Mouse (Mus musculus) granulocyte monocyte progenitor cell, adult 5-6 weeks (primary cell): ENCODE measurements around the gene Tent5c. TPM values are rescaled to one million over a fixed set of nuclear protein-coding genes. Genes with fewer than 3 reads are reported as not detected.

Experiments
- ATAC-seq: replicated peaks from 2 replicates; pipeline ENCODE4 v1.8.0; 2016; ENCODE audit warnings: mild to moderate bottlenecking, moderate TSS enrichment, inconsistent platforms; ENCODE audit not compliant: poor library complexity, severe bottlenecking
- total RNA-seq, 2 experiments: library from RNA; stranded (forward) in 1 of 2; stranded (reverse) in 1 of 2; fragments of 200-712, 200-1000 nt in 1 of 2; fragments of >200 nt in 1 of 2; fragmentation: Nextera tagmentation in 1 of 2; gene quantifications; 2 replicates each; pipeline ENCODE4 v1.2.3; 2014 to 2017

Tent5c gene
- total RNA-seq, 2 experiments from 2014 or later: 0.36 TPM; not detected in 1

GRCm38 (mm10) chr3:100409280-100409679 is 79.8 kb downstream of the Tent5c start:
- ATAC-seq: peak; percentile 70

GRCm38 (mm10) chr3:100408351-100409043 is 80.6 kb downstream of the Tent5c start:
- ATAC-seq: no peak

GRCm38 (mm10) chr3:100402656-100403055 is 86.5 kb downstream of the Tent5c start:
- ATAC-seq: no peak

Other genes with a start within 250 kb of the Tent5c start
- 15.2 and 17.7 TPM in 2 replicates for gene Man1a2, start 196.2 kb upstream of the Tent5c start, total RNA-seq (2014; fragmentation: Nextera tagmentation)
- 64.0 and 68.5 TPM in 2 replicates for gene Man1a2, start 196.2 kb upstream of the Tent5c start, total RNA-seq (2017)